Comparison of ENCODE assay signal across 26 mouse cellular contexts in the genomic region with DNA sequence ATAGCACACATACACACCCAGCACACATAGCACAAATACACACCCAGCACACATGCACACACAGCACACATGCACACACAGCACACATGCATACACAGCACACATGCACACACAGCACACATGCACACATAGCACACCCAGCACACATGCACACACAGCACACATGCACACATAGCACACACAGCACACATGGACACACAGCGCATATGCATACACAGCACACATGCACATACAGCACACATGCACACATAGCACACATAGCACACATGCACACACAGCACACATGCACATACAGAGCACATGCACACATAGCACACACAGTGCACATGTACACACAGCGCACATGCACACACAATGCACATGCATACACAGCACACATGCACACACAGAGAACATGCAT. TPM values are rescaled to one million over a fixed set of nuclear protein-coding genes. Genes with fewer than 3 reads are reported as not detected.
DNase-seq lines count a peak whose midpoint lies in the region; TF ChIP-seq lines count a peak whose summit lies in the region.
"Had no signal": no experiment of that assay in that cellular context is flagged by ENCODE, and none has a peak within 500 bp of the region (broad histone marks: within the 10 kb centered on the region; RNA-seq: fewer than 3 reads in every experiment).

No protein-coding gene starts in this region.

- WGBS in small intestine, adult 2 months = 99% methylated on average over 2 of the region's 2 CpGs

- no peaks in the 10 kb centered on the region for H3K27me3 ChIP-seq in testis, adult 2 months (ENCODE audit: control insufficient read depth, insufficient read depth, low read length)
- no peaks in the 10 kb centered on the region for H3K27me3 ChIP-seq in small intestine, adult 2 months (ENCODE audit: control insufficient read depth, insufficient read depth, low read length)
- H3K27me3 ChIP-seq: embryonic facial prominence, embryonic 13.5 days; embryonic facial prominence, embryonic 15.5 days; forebrain, embryonic 13.5 days; forebrain, embryonic 15.5 days; Patski had no signal

- DNase-seq in testis, postnatal 10 days (ENCODE audit: low spot score) = no peak
- no peak for DNase-seq in thymus, postnatal 14 days
- DNase-seq in embryo, embryonic 10.5 days (ENCODE audit: low spot score) = no peak
- DNase-seq: adrenal gland, adult 8-10 months; adrenal gland, postnatal 14 days; adrenal gland, postnatal 36 days; cerebellum, adult 11-12 months; cerebellum, adult 2 months; cerebellum, adult 9-10 months; cerebellum, postnatal 10 days; cerebellum, postnatal 25 days; embryo, embryonic 11 days; forebrain, postnatal 0 days had no signal

- H3K36me3 ChIP-seq in testis, adult 2 months (ENCODE audit: control insufficient read depth, insufficient read depth, low read length) = no peaks in the 10 kb centered on the region
- H3K36me3 ChIP-seq in small intestine, adult 2 months (ENCODE audit: control insufficient read depth, insufficient read depth, low read length) = peaks cover 9% of the 10 kb centered on the region; the same call in 1 of the 2 replicates
- H3K36me3 ChIP-seq: forebrain, embryonic 15.5 days had no signal

- no peak overlapping the region for H3K27ac ChIP-seq in testis, adult 2 months (ENCODE audit: control insufficient read depth, insufficient read depth, low read depth, low read length)
- no peak overlapping the region for H3K27ac ChIP-seq in embryonic fibroblast, embryonic 13.5 days (ENCODE audit: insufficient read depth, low read length)
- H3K27ac ChIP-seq in small intestine, adult 2 months (ENCODE audit: insufficient read depth, low read depth, low read length) = peak overlapping the region; percentile 81
- H3K27ac ChIP-seq: embryonic facial prominence, embryonic 13.5 days; embryonic facial prominence, embryonic 15.5 days; forebrain, embryonic 13.5 days; forebrain, embryonic 15.5 days had no signal

- TF ChIP-seq POLR2A in testis, adult 2 months (IDR thresholded peaks at IDR 0.05; ENCODE audit: control insufficient read depth, low read depth, low read length) = no peak
- no peak for TF ChIP-seq POLR2A in embryonic fibroblast, embryonic 13.5 days (IDR thresholded peaks at IDR 0.05; ENCODE audit: low read depth, low read length)
- TF ChIP-seq POLR2A in small intestine, adult 2 months (IDR thresholded peaks at IDR 0.05; ENCODE audit: low read depth, low read length) = no peak

- peak; percentile 3; the same call in 1 of the 2 replicates for TF ChIP-seq CTCF in testis, adult 2 months (IDR thresholded peaks at IDR 0.05; ENCODE audit: control insufficient read depth, insufficient read depth, insufficient replicate concordance, low read depth, low read length)
- TF ChIP-seq CTCF in embryonic fibroblast, embryonic 13.5 days (IDR thresholded peaks at IDR 0.05; ENCODE audit: borderline replicate concordance, insufficient read depth, low read length) = peak; percentile 16; the same call in 1 of the 2 replicates
- no peak for TF ChIP-seq CTCF in small intestine, adult 2 months (IDR thresholded peaks at IDR 0.05; ENCODE audit: extremely low read depth, insufficient read length, insufficient replicate concordance, low read depth, low read length)

- H3K4me1 ChIP-seq in testis, adult 2 months (ENCODE audit: control insufficient read depth, insufficient read depth, low read length) = peaks cover 2% of the 10 kb centered on the region; the same call in 1 of the 2 replicates
- H3K4me1 ChIP-seq in embryonic fibroblast, embryonic 13.5 days (ENCODE audit: control insufficient read depth, insufficient read depth, low read length) = no peaks in the 10 kb centered on the region
- H3K4me1 ChIP-seq in small intestine, adult 2 months (ENCODE audit: control insufficient read depth, insufficient read depth, insufficient read length, low read length) = peaks cover 20% of the 10 kb centered on the region

- no peak overlapping the region for H3K4me3 ChIP-seq in testis, adult 2 months (ENCODE audit: control insufficient read depth, low read depth, low read length)
- H3K4me3 ChIP-seq in embryonic fibroblast, embryonic 13.5 days (ENCODE audit: insufficient read depth, low read length) = no peak overlapping the region
- H3K4me3 ChIP-seq in small intestine, adult 2 months (ENCODE audit: low read depth, low read length) = no peak overlapping the region
- H3K4me3 ChIP-seq: embryonic facial prominence, embryonic 13.5 days; embryonic facial prominence, embryonic 15.5 days; forebrain, embryonic 13.5 days; forebrain, embryonic 15.5 days had no signal

RNA-seq across cellular contexts. Expression of gene Rhoq, which starts 18.8 kb away (rescaled TPM):
- polyA plus RNA-seq in testis, adult 2 months (2012; rRNA removed) = 1.1 and 2.4 TPM in 2 replicates
- 177 and 187 TPM in 2 replicates for polyA plus RNA-seq in embryonic fibroblast, embryonic 13.5 days (2011; ENCODE audit: insufficient read length, low read depth, missing spikeins)
- polyA plus RNA-seq in small intestine, adult 2 months (2012; rRNA removed) = 9.3 and 14.1 TPM in 2 replicates

RNA-seq across cellular contexts. Expression of gene Atp6v1e2, which starts 34.0 kb away (rescaled TPM):
- 175 and 178 TPM in 2 replicates for polyA plus RNA-seq in testis, adult 2 months (2012; rRNA removed)
- polyA plus RNA-seq in embryonic fibroblast, embryonic 13.5 days (2011; ENCODE audit: insufficient read length, low read depth, missing spikeins) = not detected in 2 replicates
- polyA plus RNA-seq in small intestine, adult 2 months (2012; rRNA removed) = not detected in 2 replicates
- polyA plus RNA-seq: activated CD4-positive, CD25-positive, alpha-beta regulatory T cell, adult 4 months; C2C12; cerebellum, adult 2 months; cortical plate, adult 2 months; embryonic facial prominence, embryonic 11.5 days; embryonic facial prominence, embryonic 13.5 days; embryonic facial prominence, embryonic 15.5 days; forebrain, embryonic 11.5 days; forebrain, embryonic 13.5 days; forebrain, embryonic 15.5 days; Patski had no signal

RNA-seq across cellular contexts. Expression of gene Pigf, which starts 43.5 kb away (rescaled TPM):
- 86.0 and 112 TPM in 2 replicates for polyA plus RNA-seq in testis, adult 2 months (2012; rRNA removed)
- 17.9 and 19.5 TPM in 2 replicates for polyA plus RNA-seq in embryonic fibroblast, embryonic 13.5 days (2011; ENCODE audit: insufficient read length, low read depth, missing spikeins)
- polyA plus RNA-seq in small intestine, adult 2 months (2012; rRNA removed) = 1.2 and 2.3 TPM in 2 replicates

RNA-seq across cellular contexts. Expression of gene Cript, which starts 43.6 kb away (rescaled TPM):
- 39.2 and 58.9 TPM in 2 replicates for polyA plus RNA-seq in testis, adult 2 months (2012; rRNA removed)
- 49.1 and 53.6 TPM in 2 replicates for polyA plus RNA-seq in embryonic fibroblast, embryonic 13.5 days (2011; ENCODE audit: insufficient read length, low read depth, missing spikeins)
- 1.4 and 4.4 TPM in 2 replicates for polyA plus RNA-seq in small intestine, adult 2 months (2012; rRNA removed)

Comparison
In these comparisons a context has a peak if more than half of its experiments do, and no peak if none do; other contexts are left out.
1. RNA of gene Rhoq, which starts 18.8 kb away (polyA plus RNA-seq): 177 to 187 TPM in embryonic fibroblast, embryonic 13.5 days; 9.3 to 14.1 TPM in small intestine, adult 2 months and 1.1 to 2.4 TPM in testis, adult 2 months; every median in the first group is over 10 times any median in the second.
2. RNA of gene Atp6v1e2, which starts 34.0 kb away (polyA plus RNA-seq): 175 to 178 TPM in testis, adult 2 months; not detected in embryonic fibroblast, embryonic 13.5 days and not detected in small intestine, adult 2 months; every median in the first group is over 100 times any median in the second.